Mouse (Mus musculus): Measurements from ENCODE around the gene Arhgef3. TPM values are rescaled to one million over a fixed set of nuclear protein-coding genes. Genes with fewer than 3 reads are reported as not detected.
A peak's percentile ranks its signal among the peaks of the same experiment; 100 is the strongest.

Gene Arhgef3
- polyA plus RNA-seq, 2 experiments: 2.6 to 5.4 TPM

- H3K4me3 ChIP-seq (ENCODE audit: insufficient read depth in 1 of 2, low read depth in 2 of 2, low read length in 2 of 2): no peak overlapping the region
- no peaks in the 10 kb centered on the region for H3K36me3 ChIP-seq (replicated peaks; ENCODE audit: control insufficient read depth, insufficient read depth, low read depth)
Observed at GRCm38 (mm10) chr14:27235897-27236553, 121.3 kb downstream of the Arhgef3 start.

GRCm38 (mm10) chr14:27237522-27238187, 123.0 kb downstream of the Arhgef3 start:
- no peak for ATAC-seq (ENCODE audit: insufficient read depth)
- WGBS (ENCODE audit: insufficient replicate concordance): 19% methylated on average over 12 of the region's 12 CpGs

More at GRCm38 (mm10) chr14:27235897-27236553, 121.3 kb downstream of the Arhgef3 start:
- no peak overlapping the region for H3K9ac ChIP-seq (replicated peaks)
- no peak overlapping the region for H3K27ac ChIP-seq
- H3K9me3 ChIP-seq (ENCODE audit: control insufficient read depth, low read length): no peaks in the 10 kb centered on the region
- DNase-seq (ENCODE audit: low read depth in 3 of 3, low spot score in 3 of 3) (no peak), ATAC-seq (ENCODE audit: insufficient read depth) (no peak)
- H3K4me1 ChIP-seq (replicated peaks; ENCODE audit: control insufficient read depth in 2 of 2, insufficient read depth in 2 of 2, low read length in 1 of 2): peaks cover 0 to 4% of the 10 kb centered on the region in 2 experiments; a peak in 1 of 4 replicates
- H3K27me3 ChIP-seq (ENCODE audit: control insufficient read depth, insufficient read depth, low read length): no peaks in the 10 kb centered on the region
- WGBS (ENCODE audit: insufficient replicate concordance): 31% methylated on average over 6 of the region's 6 CpGs
- TF ChIP-seq CTCF (IDR thresholded peaks at IDR 0.05; ENCODE audit: low read depth): no peak
- no peak for TF ChIP-seq EP300 (IDR thresholded peaks at IDR 0.05; ENCODE audit: low read depth)
- no peak overlapping the region for H3K4me2 ChIP-seq (ENCODE audit: low read depth)

GRCm38 (mm10) chr14:27238600-27239118, 124.0 kb downstream of the Arhgef3 start:
- Histone ChIP-seq H3K4me1 (replicated peaks; ENCODE audit: control insufficient read depth in 2 of 2, insufficient read depth in 2 of 2, low read length in 1 of 2) (peaks cover 0 to 4% of the 10 kb centered on the region in 2 experiments; a peak in 1 of 4 replicates), H3K9ac (replicated peaks) (no peak overlapping the region), H3K36me3 (replicated peaks; ENCODE audit: control insufficient read depth, insufficient read depth, low read depth) (no peaks in the 10 kb centered on the region), H3K4me3 (ENCODE audit: insufficient read depth in 1 of 2, low read depth in 2 of 2, low read length in 2 of 2) (no peak overlapping the region), H3K9me3 (ENCODE audit: control insufficient read depth, low read length) (no peaks in the 10 kb centered on the region), H3K27ac (no peak overlapping the region), H3K4me2 (ENCODE audit: low read depth) (no peak overlapping the region), H3K27me3 (ENCODE audit: control insufficient read depth, insufficient read depth, low read length) (no peaks in the 10 kb centered on the region)
- 50% methylated on average over 8 of the region's 8 CpGs for WGBS (ENCODE audit: insufficient replicate concordance)
- DNase-seq (ENCODE audit: low read depth in 3 of 3, low spot score in 3 of 3) (no peak), ATAC-seq (ENCODE audit: insufficient read depth) (no peak)
- TF ChIP-seq EP300 (IDR thresholded peaks at IDR 0.05; ENCODE audit: low read depth): no peak

More at GRCm38 (mm10) chr14:27237522-27238187, 123.0 kb downstream of the Arhgef3 start:
- Histone ChIP-seq H3K27me3 (ENCODE audit: control insufficient read depth, insufficient read depth, low read length) (no peaks in the 10 kb centered on the region), H3K36me3 (replicated peaks; ENCODE audit: control insufficient read depth, insufficient read depth, low read depth) (no peaks in the 10 kb centered on the region), H3K4me1 (replicated peaks; ENCODE audit: control insufficient read depth in 2 of 2, insufficient read depth in 2 of 2, low read length in 1 of 2) (peaks cover 0 to 4% of the 10 kb centered on the region in 2 experiments; a peak in 1 of 4 replicates), H3K9me3 (ENCODE audit: control insufficient read depth, low read length) (no peaks in the 10 kb centered on the region), H3K4me3 (ENCODE audit: insufficient read depth in 1 of 2, low read depth in 2 of 2, low read length in 2 of 2) (0 out of 4 replicates have a peak overlapping the region, but pooled peaks of 1 of the 2 experiments have one; percentile 8), H3K9ac (replicated peaks) (no peak overlapping the region), H3K4me2 (ENCODE audit: low read depth) (0 out of 2 replicates have a peak overlapping the region, but pooled peaks have one; percentile 13), H3K27ac (no peak overlapping the region)
- TF ChIP-seq EP300 (IDR thresholded peaks at IDR 0.05; ENCODE audit: low read depth) (no peak), CTCF (IDR thresholded peaks at IDR 0.05; ENCODE audit: low read depth) (no peak)
- DNase-seq (ENCODE audit: low read depth in 3 of 3, low spot score in 3 of 3): no peak

GRCm38 (mm10) chr14:27239551-27240091, 124.9 kb downstream of the Arhgef3 start:
- no peaks in the 10 kb centered on the region for H3K9me3 ChIP-seq (ENCODE audit: control insufficient read depth, low read length)
- no peak overlapping the region for H3K4me3 ChIP-seq (ENCODE audit: insufficient read depth in 1 of 2, low read depth in 2 of 2, low read length in 2 of 2)
- peaks cover 0 to 4% of the 10 kb centered on the region in 2 experiments; a peak in 1 of 4 replicates for H3K4me1 ChIP-seq (replicated peaks; ENCODE audit: control insufficient read depth in 2 of 2, insufficient read depth in 2 of 2, low read length in 1 of 2)
- H3K9ac ChIP-seq (replicated peaks): no peak overlapping the region
- ATAC-seq (ENCODE audit: insufficient read depth): no peak
- H3K36me3 ChIP-seq (replicated peaks; ENCODE audit: control insufficient read depth, insufficient read depth, low read depth): no peaks in the 10 kb centered on the region
- H3K27me3 ChIP-seq (ENCODE audit: control insufficient read depth, insufficient read depth, low read length): no peaks in the 10 kb centered on the region
- 55% methylated on average over 3 of the region's 3 CpGs for WGBS (ENCODE audit: insufficient replicate concordance)
- no peak overlapping the region for H3K4me2 ChIP-seq (ENCODE audit: low read depth)
- TF ChIP-seq CTCF (IDR thresholded peaks at IDR 0.05; ENCODE audit: low read depth) (no peak), EP300 (IDR thresholded peaks at IDR 0.05; ENCODE audit: low read depth) (no peak)
- DNase-seq (ENCODE audit: low read depth in 3 of 3, low spot score in 3 of 3): no peak
- H3K27ac ChIP-seq: no peak overlapping the region

- ATAC-seq (ENCODE audit: insufficient read depth): no peak
Observed at GRCm38 (mm10) chr14:27242253-27242652, 127.6 kb downstream of the Arhgef3 start.

More at GRCm38 (mm10) chr14:27242253-27242652, 127.6 kb downstream of the Arhgef3 start:
- no peak overlapping the region for H3K4me3 ChIP-seq (ENCODE audit: insufficient read depth in 1 of 2, low read depth in 2 of 2, low read length in 2 of 2)
- WGBS (ENCODE audit: insufficient replicate concordance): 58% methylated on average over 8 of the region's 8 CpGs
- no peaks in the 10 kb centered on the region for H3K36me3 ChIP-seq (replicated peaks; ENCODE audit: control insufficient read depth, insufficient read depth, low read depth)
- no peak overlapping the region for H3K4me2 ChIP-seq (ENCODE audit: low read depth)
- H3K9me3 ChIP-seq (ENCODE audit: control insufficient read depth, low read length): no peaks in the 10 kb centered on the region
- no peaks in the 10 kb centered on the region for H3K27me3 ChIP-seq (ENCODE audit: control insufficient read depth, insufficient read depth, low read length)
- no peak overlapping the region for H3K9ac ChIP-seq (replicated peaks)
- H3K4me1 ChIP-seq (replicated peaks; ENCODE audit: control insufficient read depth in 2 of 2, insufficient read depth in 2 of 2, low read length in 1 of 2): peaks cover 0 to 4% of the 10 kb centered on the region in 2 experiments; a peak in 1 of 4 replicates
- H3K27ac ChIP-seq: no peak overlapping the region
- no peak for DNase-seq (ENCODE audit: low read depth in 3 of 3, low spot score in 3 of 3)
- no peak for TF ChIP-seq CTCF (IDR thresholded peaks at IDR 0.05; ENCODE audit: low read depth)
- TF ChIP-seq EP300 (IDR thresholded peaks at IDR 0.05; ENCODE audit: low read depth): no peak
